Mouse (Mus musculus): ENCODE results near the gene Poc1b. TPM values are rescaled to one million over a fixed set of nuclear protein-coding genes. Genes with fewer than 3 reads are reported as not detected.

The Poc1b gene
- polyA plus RNA-seq, 1 experiment = 8.0 TPM

DNA sequence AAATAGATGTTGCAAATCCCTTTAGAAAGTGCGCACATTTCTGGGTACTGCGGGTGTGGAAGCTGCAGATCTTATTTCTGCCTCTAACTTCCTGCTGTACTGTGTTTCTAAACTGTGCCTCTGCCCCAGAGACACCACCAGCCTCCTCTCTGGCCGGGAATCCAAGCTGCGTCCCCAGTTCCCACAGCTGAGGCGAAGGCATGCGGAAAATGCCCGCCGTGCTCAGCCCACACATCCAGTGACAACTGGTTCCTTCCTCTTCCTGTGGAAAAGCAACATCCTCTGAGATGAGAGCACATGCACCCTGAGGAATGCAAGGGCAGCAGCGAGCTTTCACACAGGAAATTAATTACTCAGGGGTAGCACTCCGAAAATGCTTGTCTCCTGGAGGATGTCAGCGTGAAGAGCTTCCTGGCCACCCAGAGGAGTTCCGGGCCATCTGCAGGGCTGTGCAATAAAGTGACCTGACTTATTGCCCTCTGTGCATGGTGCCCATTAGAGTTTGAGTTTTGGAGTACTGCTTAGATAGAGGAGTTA lies 65.2 kb downstream of the Poc1b start:
- Histone ChIP-seq H3ac (ENCODE audit: control insufficient read depth, insufficient read length) (no peak overlapping the region), H3K36me3 (ENCODE audit: control insufficient read depth, insufficient read depth) (no peaks in the 10 kb centered on the region), H3K4me2 (ENCODE audit: low read depth) (peak overlapping the region; percentile 65), H3K4me3 (no peak overlapping the region), H3K79me2 (ENCODE audit: control insufficient read depth, insufficient read depth) (no peaks in the 10 kb centered on the region), H3K27me3 (ENCODE audit: control insufficient read depth, insufficient read depth, insufficient read length) (no peaks in the 10 kb centered on the region)
- TF ChIP-seq MAX (IDR thresholded peaks at IDR 0.05; ENCODE audit: low read depth) (no peak), POLR2A (IDR thresholded peaks at IDR 0.05; ENCODE audit: insufficient read length, low read depth) (no peak), REST (IDR thresholded peaks at IDR 0.05; ENCODE audit: insufficient read depth, insufficient read length) (no peak), MYOG (IDR thresholded peaks at IDR 0.05; ENCODE audit: control insufficient read depth in 1 of 3, insufficient read depth in 1 of 3, insufficient read length in 2 of 3, low read depth in 2 of 3) (peak in 2 of 3 experiments; percentile 59 to 94), MYOD1 (IDR thresholded peaks at IDR 0.05; ENCODE audit: control insufficient read depth in 1 of 3, insufficient read length in 2 of 3, low read depth in 2 of 3) (peak in 2 of 3 experiments; percentile 72 to 80), USF1 (IDR thresholded peaks at IDR 0.05; ENCODE audit: low read depth) (no peak), CEBPB (IDR thresholded peaks at IDR 0.05; ENCODE audit: insufficient read depth, poor library complexity, severe bottlenecking) (no peak), TCF3 (IDR thresholded peaks at IDR 0.05; ENCODE audit: insufficient read length, low read depth) (no peak), SRF (IDR thresholded peaks at IDR 0.05; ENCODE audit: control insufficient read depth, insufficient read length, low read depth) (no peak), TCF12 (IDR thresholded peaks at IDR 0.05; ENCODE audit: insufficient read depth, poor library complexity, severe bottlenecking) (no peak), E2F4 (IDR thresholded peaks at IDR 0.05; ENCODE audit: insufficient read depth) (no peak), POLR2AphosphoS2 (IDR thresholded peaks at IDR 0.05; ENCODE audit: insufficient read length, low read depth) (no peak)

DNA sequence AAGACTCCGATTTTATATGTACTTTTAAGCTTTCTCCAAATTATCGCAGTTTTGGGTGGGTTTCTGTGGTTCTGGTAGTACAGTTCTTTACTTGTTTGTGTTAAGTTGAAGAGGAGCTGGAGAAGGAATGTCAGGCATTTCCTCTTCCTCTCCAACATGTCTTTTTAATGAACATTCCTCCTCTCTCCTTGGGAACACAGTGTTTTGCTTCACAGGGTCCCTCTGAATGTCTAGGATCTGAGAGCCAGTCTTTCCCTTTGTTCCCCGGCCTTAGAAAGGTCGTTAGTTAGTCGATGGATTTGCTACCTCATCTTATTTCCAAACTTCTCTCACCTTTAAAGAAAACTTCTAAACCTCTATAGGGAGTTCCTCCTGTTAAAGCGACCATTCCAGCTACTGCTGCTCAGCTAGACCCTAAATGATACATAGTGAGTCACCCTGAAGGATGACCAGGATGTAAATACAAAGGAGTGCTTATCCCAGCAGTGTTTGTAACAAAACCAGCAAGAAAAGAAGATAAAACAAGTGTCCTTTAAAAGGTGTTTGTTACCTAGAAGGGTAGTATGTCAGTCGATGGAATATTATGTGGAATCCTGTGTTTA lies 66.2 kb downstream of the Poc1b start:
- no peak overlapping the region for H3K4me3 ChIP-seq
- no peak overlapping the region for H3ac ChIP-seq (ENCODE audit: control insufficient read depth, insufficient read length)
- H3K4me2 ChIP-seq (ENCODE audit: low read depth) = peak overlapping the region; percentile 65
- H3K36me3 ChIP-seq (ENCODE audit: control insufficient read depth, insufficient read depth) = no peaks in the 10 kb centered on the region
- H3K79me2 ChIP-seq (ENCODE audit: control insufficient read depth, insufficient read depth) = no peaks in the 10 kb centered on the region
- H3K27me3 ChIP-seq (ENCODE audit: control insufficient read depth, insufficient read depth, insufficient read length) = no peaks in the 10 kb centered on the region
- TF ChIP-seq REST (IDR thresholded peaks at IDR 0.05; ENCODE audit: insufficient read depth, insufficient read length) (no peak), MYOG (IDR thresholded peaks at IDR 0.05; ENCODE audit: control insufficient read depth in 1 of 3, insufficient read depth in 1 of 3, insufficient read length in 2 of 3, low read depth in 2 of 3) (no peak), TCF3 (IDR thresholded peaks at IDR 0.05; ENCODE audit: insufficient read length, low read depth) (no peak)

- H3ac ChIP-seq (ENCODE audit: control insufficient read depth, insufficient read length) = no peak overlapping the region
- no peaks in the 10 kb centered on the region for H3K27me3 ChIP-seq (ENCODE audit: control insufficient read depth, insufficient read depth, insufficient read length)
- no peaks in the 10 kb centered on the region for H3K36me3 ChIP-seq (ENCODE audit: control insufficient read depth, insufficient read depth)
- no peak overlapping the region for H3K4me2 ChIP-seq (ENCODE audit: low read depth)
- no peak for TF ChIP-seq CEBPB (IDR thresholded peaks at IDR 0.05; ENCODE audit: insufficient read depth, poor library complexity, severe bottlenecking)
- no peak for TF ChIP-seq TCF3 (IDR thresholded peaks at IDR 0.05; ENCODE audit: insufficient read length, low read depth)
- TF ChIP-seq POLR2A (IDR thresholded peaks at IDR 0.05; ENCODE audit: insufficient read length, low read depth) = no peak
- no peak for TF ChIP-seq MYOD1 (IDR thresholded peaks at IDR 0.05; ENCODE audit: control insufficient read depth in 1 of 3, insufficient read length in 2 of 3, low read depth in 2 of 3)
- TF ChIP-seq USF1 (IDR thresholded peaks at IDR 0.05; ENCODE audit: low read depth) = no peak
- no peak overlapping the region for H3K4me3 ChIP-seq
- no peaks in the 10 kb centered on the region for H3K79me2 ChIP-seq (ENCODE audit: control insufficient read depth, insufficient read depth)
Observed at GRCm38 (mm10) chr10:99176911-99177310, 70.1 kb downstream of the Poc1b start.

DNA sequence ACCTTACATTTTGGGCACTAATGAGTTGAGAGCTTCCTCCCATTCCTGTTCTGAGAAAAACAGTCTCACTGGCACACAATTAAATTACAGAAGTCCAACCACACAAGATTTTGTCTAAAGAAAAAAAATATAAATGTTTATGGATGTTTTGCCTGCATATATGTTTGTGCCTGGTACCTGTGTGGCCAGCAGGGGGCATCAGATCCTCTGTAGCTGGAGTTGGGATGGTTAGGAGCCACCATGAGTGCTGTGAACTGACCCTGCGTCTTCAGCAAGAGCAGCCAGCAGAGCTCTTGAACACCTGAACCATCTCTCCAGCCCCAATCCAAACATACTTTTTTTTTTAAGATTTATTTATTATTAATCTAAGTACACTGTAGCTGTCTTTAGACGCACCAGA lies 71.3 kb downstream of the Poc1b start:
- no peak overlapping the region for H3ac ChIP-seq (ENCODE audit: control insufficient read depth, insufficient read length)
- H3K79me2 ChIP-seq (ENCODE audit: control insufficient read depth, insufficient read depth) = no peaks in the 10 kb centered on the region
- no peak overlapping the region for H3K4me3 ChIP-seq
- no peaks in the 10 kb centered on the region for H3K27me3 ChIP-seq (ENCODE audit: control insufficient read depth, insufficient read depth, insufficient read length)
- TF ChIP-seq SRF (IDR thresholded peaks at IDR 0.05; ENCODE audit: control insufficient read depth, insufficient read length, low read depth) = no peak
- no peak for TF ChIP-seq E2F4 (IDR thresholded peaks at IDR 0.05; ENCODE audit: insufficient read depth)
- TF ChIP-seq TCF3 (IDR thresholded peaks at IDR 0.05; ENCODE audit: insufficient read length, low read depth) = no peak
- no peak for TF ChIP-seq MAX (IDR thresholded peaks at IDR 0.05; ENCODE audit: low read depth)
- no peak for TF ChIP-seq USF1 (IDR thresholded peaks at IDR 0.05; ENCODE audit: low read depth)
- no peak for TF ChIP-seq MYOD1 (IDR thresholded peaks at IDR 0.05; ENCODE audit: control insufficient read depth in 1 of 3, insufficient read length in 2 of 3, low read depth in 2 of 3)
- no peak for TF ChIP-seq POLR2A (IDR thresholded peaks at IDR 0.05; ENCODE audit: insufficient read length, low read depth)
- no peak overlapping the region for H3K4me2 ChIP-seq (ENCODE audit: low read depth)
- H3K36me3 ChIP-seq (ENCODE audit: control insufficient read depth, insufficient read depth) = no peaks in the 10 kb centered on the region

GRCm38 (mm10) chr10:99179122-99179521 lies 72.3 kb downstream of the Poc1b start:
- no peak overlapping the region for H3K4me3 ChIP-seq
- H3K36me3 ChIP-seq (ENCODE audit: control insufficient read depth, insufficient read depth) = no peaks in the 10 kb centered on the region
- no peak for TF ChIP-seq USF1 (IDR thresholded peaks at IDR 0.05; ENCODE audit: low read depth)
- no peak for TF ChIP-seq MYOD1 (IDR thresholded peaks at IDR 0.05; ENCODE audit: control insufficient read depth in 1 of 3, insufficient read length in 2 of 3, low read depth in 2 of 3)
- TF ChIP-seq E2F4 (IDR thresholded peaks at IDR 0.05; ENCODE audit: insufficient read depth) = no peak
- no peak for TF ChIP-seq MYOG (IDR thresholded peaks at IDR 0.05; ENCODE audit: control insufficient read depth in 1 of 3, insufficient read depth in 1 of 3, insufficient read length in 2 of 3, low read depth in 2 of 3)
- no peaks in the 10 kb centered on the region for H3K27me3 ChIP-seq (ENCODE audit: control insufficient read depth, insufficient read depth, insufficient read length)
- H3ac ChIP-seq (ENCODE audit: control insufficient read depth, insufficient read length) = no peak overlapping the region
- no peak overlapping the region for H3K4me2 ChIP-seq (ENCODE audit: low read depth)
- no peaks in the 10 kb centered on the region for H3K79me2 ChIP-seq (ENCODE audit: control insufficient read depth, insufficient read depth)

Measured in myocyte (in vitro differentiated cells).